Mouse (Mus musculus): Measurements from ENCODE around the gene Ncstn. TPM values are rescaled to one million over a fixed set of nuclear protein-coding genes. Genes with fewer than 3 reads are reported as not detected.

Ncstn gene
- polyA plus RNA-seq (2014; fragmentation: Nextera tagmentation; extraction: Ambion mirVana): 81.3 and 93.7 TPM in 2 replicates

- peak; percentile 99 for ATAC-seq
- Histone ChIP-seq H3K9ac (ENCODE audit: low read length) (peak within 1 kb of the TSS; percentile 85), H3K4me1 (ENCODE audit: control insufficient read depth, insufficient read depth, low read length) (peaks cover 11% of the 10 kb centered on the region), H3K4me2 (ENCODE audit: low read length) (peak within 1 kb of the TSS; percentile 86), H3K27me3 (replicated peaks; ENCODE audit: control insufficient read depth, insufficient read depth, low read length) (no peaks in the 10 kb centered on the region), H3K27ac (ENCODE audit: low read depth, low read length) (peak within 1 kb of the TSS; percentile 73), H3K9me3 (replicated peaks; ENCODE audit: control insufficient read depth, low read length) (no peaks in the 10 kb centered on the region), H3K36me3 (ENCODE audit: control insufficient read depth, insufficient read depth, low read length) (peaks cover 29% of the 10 kb centered on the region), H3K4me3 (ENCODE audit: low read depth, low read length) (peak within 1 kb of the TSS; percentile 71)
- 1% methylated on average over 40 of the region's 40 CpGs for WGBS
- DNase-seq (ENCODE audit: low spot score): peak; percentile 98
Observed at GRCm38 (mm10) chr1:172082101-172082898, at the start of gene Ncstn, which contains the start of gene Copa. TSS of gene Ncstn (minus strand) at chr1:172082795. TSS of gene Copa (plus strand) at chr1:172082529.

GRCm38 (mm10) chr1:172132319-172132718 is 49.7 kb upstream of the Ncstn start:
- no peak for ATAC-seq
- peaks cover 71% of the 10 kb centered on the region for H3K36me3 ChIP-seq (ENCODE audit: control insufficient read depth, insufficient read depth, low read length)
- H3K9me3 ChIP-seq (replicated peaks; ENCODE audit: control insufficient read depth, low read length): no peaks in the 10 kb centered on the region

GRCm38 (mm10) chr1:172129780-172130179 is 47.2 kb upstream of the Ncstn start:
- Histone ChIP-seq H3K27me3 (replicated peaks; ENCODE audit: control insufficient read depth, insufficient read depth, low read length) (no peaks in the 10 kb centered on the region), H3K9me3 (replicated peaks; ENCODE audit: control insufficient read depth, low read length) (no peaks in the 10 kb centered on the region), H3K27ac (ENCODE audit: low read depth, low read length) (no peak overlapping the region), H3K36me3 (ENCODE audit: control insufficient read depth, insufficient read depth, low read length) (peaks cover 61% of the 10 kb centered on the region), H3K9ac (ENCODE audit: low read length) (no peak overlapping the region), H3K4me3 (ENCODE audit: low read depth, low read length) (no peak overlapping the region), H3K4me2 (ENCODE audit: low read length) (no peak overlapping the region), H3K4me1 (ENCODE audit: control insufficient read depth, insufficient read depth, low read length) (peaks cover 8% of the 10 kb centered on the region)
- 96% methylated on average over 5 of the region's 5 CpGs for WGBS
- DNase-seq (ENCODE audit: low spot score) (no peak), ATAC-seq (no peak)

More at GRCm38 (mm10) chr1:172132319-172132718, 49.7 kb upstream of the Ncstn start:
- WGBS: 87% methylated on average over 7 of the region's 7 CpGs
- no peak overlapping the region for H3K27ac ChIP-seq (ENCODE audit: low read depth, low read length)
- H3K9ac ChIP-seq (ENCODE audit: low read length): no peak overlapping the region
- no peaks in the 10 kb centered on the region for H3K27me3 ChIP-seq (replicated peaks; ENCODE audit: control insufficient read depth, insufficient read depth, low read length)
- H3K4me2 ChIP-seq (ENCODE audit: low read length): no peak overlapping the region
- DNase-seq (ENCODE audit: low spot score): no peak
- H3K4me3 ChIP-seq (ENCODE audit: low read depth, low read length): no peak overlapping the region
- H3K4me1 ChIP-seq (ENCODE audit: control insufficient read depth, insufficient read depth, low read length): peaks cover 4% of the 10 kb centered on the region

GRCm38 (mm10) chr1:172129108-172129507 is 46.5 kb upstream of the Ncstn start:
- H3K4me1 ChIP-seq (ENCODE audit: control insufficient read depth, insufficient read depth, low read length): peaks cover 8% of the 10 kb centered on the region
- DNase-seq (ENCODE audit: low spot score): peak; percentile 47

GRCm38 (mm10) chr1:172128563-172128962 is 46.0 kb upstream of the Ncstn start:
- Histone ChIP-seq H3K9ac (ENCODE audit: low read length) (no peak overlapping the region), H3K4me3 (ENCODE audit: low read depth, low read length) (no peak overlapping the region), H3K9me3 (replicated peaks; ENCODE audit: control insufficient read depth, low read length) (no peaks in the 10 kb centered on the region), H3K27me3 (replicated peaks; ENCODE audit: control insufficient read depth, insufficient read depth, low read length) (no peaks in the 10 kb centered on the region), H3K4me1 (ENCODE audit: control insufficient read depth, insufficient read depth, low read length) (peaks cover 8% of the 10 kb centered on the region), H3K36me3 (ENCODE audit: control insufficient read depth, insufficient read depth, low read length) (peaks cover 52% of the 10 kb centered on the region), H3K4me2 (ENCODE audit: low read length) (no peak overlapping the region), H3K27ac (ENCODE audit: low read depth, low read length) (no peak overlapping the region)
- no peak for ATAC-seq
- WGBS: 91% methylated on average over 15 of the region's 15 CpGs
- DNase-seq (ENCODE audit: low spot score): no peak

More at GRCm38 (mm10) chr1:172129108-172129507, 46.5 kb upstream of the Ncstn start:
- H3K4me2 ChIP-seq (ENCODE audit: low read length): no peak overlapping the region
- 69% methylated on average over 2 of the region's 2 CpGs for WGBS
- no peak overlapping the region for H3K4me3 ChIP-seq (ENCODE audit: low read depth, low read length)
- H3K27me3 ChIP-seq (replicated peaks; ENCODE audit: control insufficient read depth, insufficient read depth, low read length): no peaks in the 10 kb centered on the region
- H3K27ac ChIP-seq (ENCODE audit: low read depth, low read length): no peak overlapping the region
- H3K36me3 ChIP-seq (ENCODE audit: control insufficient read depth, insufficient read depth, low read length): peaks cover 55% of the 10 kb centered on the region
- ATAC-seq: no peak
- H3K9me3 ChIP-seq (replicated peaks; ENCODE audit: control insufficient read depth, low read length): no peaks in the 10 kb centered on the region
- no peak overlapping the region for H3K9ac ChIP-seq (ENCODE audit: low read length)

GRCm38 (mm10) chr1:172127487-172127886 is 44.9 kb upstream of the Ncstn start:
- Histone ChIP-seq H3K4me3 (ENCODE audit: low read depth, low read length) (peak overlapping the region; percentile 71), H3K27ac (ENCODE audit: low read depth, low read length) (no peak overlapping the region), H3K9me3 (replicated peaks; ENCODE audit: control insufficient read depth, low read length) (no peaks in the 10 kb centered on the region), H3K4me1 (ENCODE audit: control insufficient read depth, insufficient read depth, low read length) (peaks cover 8% of the 10 kb centered on the region), H3K27me3 (replicated peaks; ENCODE audit: control insufficient read depth, insufficient read depth, low read length) (no peaks in the 10 kb centered on the region), H3K9ac (ENCODE audit: low read length) (peak overlapping the region; percentile 84), H3K4me2 (ENCODE audit: low read length) (peak overlapping the region; percentile 75), H3K36me3 (ENCODE audit: control insufficient read depth, insufficient read depth, low read length) (peaks cover 53% of the 10 kb centered on the region)
- DNase-seq (ENCODE audit: low spot score) (no peak), ATAC-seq (no peak)
- WGBS: 59% methylated on average over 5 of the region's 5 CpGs

GRCm38 (mm10) chr1:172126376-172127347 is 44.1 kb upstream of the Ncstn start, which contains the start of gene Pex19:
TSS of gene Pex19 (plus strand) at chr1:172126755.
- Histone ChIP-seq H3K27me3 (replicated peaks; ENCODE audit: control insufficient read depth, insufficient read depth, low read length) (no peaks in the 10 kb centered on the region), H3K9ac (ENCODE audit: low read length) (peak within 1 kb of the TSS; percentile 84), H3K27ac (ENCODE audit: low read depth, low read length) (no peak within 1 kb of the TSS), H3K4me3 (ENCODE audit: low read depth, low read length) (peak within 1 kb of the TSS; percentile 71), H3K4me2 (ENCODE audit: low read length) (peak within 1 kb of the TSS; percentile 75), H3K36me3 (ENCODE audit: control insufficient read depth, insufficient read depth, low read length) (peaks cover 53% of the 10 kb centered on the region), H3K9me3 (replicated peaks; ENCODE audit: control insufficient read depth, low read length) (no peaks in the 10 kb centered on the region), H3K4me1 (ENCODE audit: control insufficient read depth, insufficient read depth, low read length) (peaks cover 8% of the 10 kb centered on the region)
- ATAC-seq: peak; percentile 98
- WGBS: 1% methylated on average over 42 of the region's 42 CpGs
- DNase-seq (ENCODE audit: low spot score): peak; percentile 97

- Histone ChIP-seq H3K27ac (ENCODE audit: low read depth, low read length) (no peak overlapping the region), H3K4me3 (ENCODE audit: low read depth, low read length) (no peak overlapping the region), H3K4me1 (ENCODE audit: control insufficient read depth, insufficient read depth, low read length) (peaks cover 8% of the 10 kb centered on the region), H3K36me3 (ENCODE audit: control insufficient read depth, insufficient read depth, low read length) (peaks cover 54% of the 10 kb centered on the region), H3K27me3 (replicated peaks; ENCODE audit: control insufficient read depth, insufficient read depth, low read length) (no peaks in the 10 kb centered on the region), H3K4me2 (ENCODE audit: low read length) (no peak overlapping the region), H3K9ac (ENCODE audit: low read length) (no peak overlapping the region), H3K9me3 (replicated peaks; ENCODE audit: control insufficient read depth, low read length) (no peaks in the 10 kb centered on the region)
- 84% methylated on average over 6 of the region's 6 CpGs for WGBS
- ATAC-seq (no peak), DNase-seq (ENCODE audit: low spot score) (no peak)
Observed at GRCm38 (mm10) chr1:172124572-172124971, 42.0 kb upstream of the Ncstn start.
